Mouse (Mus musculus) urinary bladder, postnatal 10 days (tissue): ENCODE measurements around the gene Vopp1.

ENCODE experiments used
- DNase-seq: peaks from one replicate; pipeline ENCODE4 v3.0.0; 2022; ENCODE audit warnings: low spot score

Gene Vopp1

GRCm38 (mm10) chr6:57702743-57703499, 122.0 kb downstream of the Vopp1 start:
- peak; percentile 81 for DNase-seq

- no peak for DNase-seq
Observed at GRCm38 (mm10) chr6:57702376-57702742, 122.6 kb downstream of the Vopp1 start, which contains the start of gene Lancl2. TSS of gene Lancl2 (plus strand) at chr6:57702540.

GRCm38 (mm10) chr6:57701686-57702085, 123.3 kb downstream of the Vopp1 start:
- no peak for DNase-seq

DNA sequence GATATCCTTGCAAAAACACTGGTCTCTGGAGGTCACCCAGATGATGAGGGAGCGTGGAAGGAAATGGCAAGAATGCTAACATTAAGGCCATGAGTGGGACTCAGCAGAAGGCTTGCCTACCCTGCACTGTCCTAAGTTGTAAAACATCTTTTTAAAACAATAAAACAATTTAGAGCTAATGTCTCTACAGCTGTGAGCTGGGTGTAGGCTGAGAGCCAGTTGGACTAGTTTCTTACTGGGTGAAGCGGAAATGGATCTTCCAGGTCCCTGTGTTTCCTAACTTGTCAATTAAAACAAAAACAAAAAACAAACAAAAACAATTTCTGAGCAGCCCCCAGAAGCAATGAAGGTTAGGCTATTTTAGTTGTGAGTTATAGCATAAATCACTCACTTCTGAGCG, 131.8 kb downstream of the Vopp1 start:
- no peak for DNase-seq

DNA sequence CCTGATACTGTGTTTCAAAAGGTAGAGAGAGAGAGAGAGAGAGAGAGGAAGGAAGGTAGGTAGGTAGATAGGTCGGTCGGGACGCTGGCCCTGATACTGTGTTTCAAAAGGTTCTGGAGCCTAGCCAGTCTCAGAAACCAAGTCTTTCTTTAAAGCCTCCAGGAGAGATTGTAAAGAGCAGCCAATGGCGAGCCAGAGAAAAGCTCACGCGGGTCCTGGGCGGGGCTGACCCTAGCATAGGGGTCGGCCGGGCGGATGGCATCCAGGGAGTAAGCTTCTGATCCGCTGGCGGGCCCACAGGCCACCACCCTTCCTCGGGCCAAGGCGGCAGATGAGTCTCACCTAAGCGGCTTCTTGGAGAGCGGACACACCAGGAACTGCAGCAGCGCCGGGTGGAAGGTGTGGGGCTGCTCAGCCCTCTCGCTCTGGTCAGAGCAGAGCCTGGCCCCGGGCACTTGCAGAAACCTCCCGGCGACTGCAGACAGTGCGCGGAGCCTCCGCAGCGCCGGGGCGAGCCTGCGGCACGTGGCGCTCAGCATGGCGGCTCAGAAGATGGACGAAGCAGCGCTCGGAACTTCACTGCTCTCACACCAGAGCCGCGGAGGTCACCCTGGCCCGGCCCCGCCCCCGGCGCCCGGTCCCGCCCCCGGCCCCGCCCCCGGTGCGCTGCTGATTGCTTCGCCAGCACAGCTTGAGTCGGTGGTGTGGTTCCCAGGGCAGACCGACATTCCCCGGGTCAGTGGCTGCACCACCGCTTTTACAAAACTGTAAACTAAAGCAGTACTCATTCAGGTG, 133.3 kb downstream of the Vopp1 start, which contains the start of gene Pyurf:
Pyurf (minus strand) TSS at position 612 of the 795 bp plus-strand sequence.
- peak; percentile 34 for DNase-seq

DNA sequence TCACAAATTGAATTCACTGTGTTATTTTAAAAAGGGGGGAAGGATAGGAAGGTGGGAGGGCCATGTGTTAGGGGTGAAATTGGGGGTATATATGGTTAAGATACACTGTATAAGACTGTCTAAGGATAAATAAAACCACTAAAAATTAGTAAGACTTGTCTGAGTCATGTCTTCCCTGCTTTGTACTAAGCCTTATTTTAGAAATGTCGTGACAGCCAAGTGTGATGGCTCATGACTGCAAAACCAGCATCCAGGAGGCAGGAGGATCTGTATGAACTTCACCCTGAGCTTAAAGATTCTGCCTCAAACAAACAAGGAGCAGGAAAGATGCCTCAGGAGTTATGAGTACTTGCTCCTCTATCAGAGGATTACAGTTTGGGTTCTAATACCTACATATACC, 140.8 kb downstream of the Vopp1 start:
- DNase-seq: no peak
